Mouse (Mus musculus): ENCODE results near the gene Eif4ebp2. TPM values are rescaled to one million over a fixed set of nuclear protein-coding genes. Genes with fewer than 3 reads are reported as not detected.

Eif4ebp2 gene
- polyA plus RNA-seq, 1 experiment from 2014 or later = 51.4 TPM

DNA sequence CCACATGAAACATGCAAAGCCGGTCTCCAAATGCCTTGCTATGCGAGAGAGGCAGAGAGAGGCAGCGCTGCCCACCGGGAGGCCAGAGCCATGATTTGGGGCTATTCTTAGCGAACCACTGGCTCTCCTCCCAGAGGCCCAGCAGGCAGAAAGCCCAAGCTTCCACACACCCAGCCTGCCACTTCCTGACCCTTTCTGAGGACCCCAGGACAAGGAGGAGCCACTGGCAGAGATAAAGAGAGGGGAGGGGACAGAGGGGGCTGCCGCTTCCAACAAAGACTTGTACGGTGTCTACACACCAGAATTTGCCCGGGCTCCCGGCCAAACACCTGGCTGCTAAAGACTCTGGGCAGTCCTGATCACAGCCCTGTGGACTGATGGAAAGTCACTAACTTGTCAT, 72.3 kb downstream of the Eif4ebp2 start:
- WGBS = 9% methylated on average over 9 of the region's 9 CpGs
- Histone ChIP-seq H3K9me3 (ENCODE audit: control insufficient read depth, low read length) (no peaks in the 10 kb centered on the region), H3K27ac (ENCODE audit: low read depth, low read length) (no peak overlapping the region), H3K4me3 (ENCODE audit: low read depth, low read length) (no peak overlapping the region), H3K4me1 (replicated peaks; ENCODE audit: control insufficient read depth, insufficient read depth, low read length) (peaks cover 4% of the 10 kb centered on the region; the same call in 1 of the 2 replicates), H3K9ac (ENCODE audit: low read depth, low read length) (no peak overlapping the region), H3K4me2 (replicated peaks; ENCODE audit: low read depth, low read length) (no peak overlapping the region), H3K36me3 (ENCODE audit: control insufficient read depth, insufficient read depth, low read length) (no peaks in the 10 kb centered on the region), H3K27me3 (ENCODE audit: control insufficient read depth, insufficient read depth, low read length) (peaks cover 2% of the 10 kb centered on the region; the same call in 1 of the 2 replicates)
- no peak for ATAC-seq (ENCODE audit: low FRiP score)
- DNase-seq (ENCODE audit: low spot score) = no peak

DNA sequence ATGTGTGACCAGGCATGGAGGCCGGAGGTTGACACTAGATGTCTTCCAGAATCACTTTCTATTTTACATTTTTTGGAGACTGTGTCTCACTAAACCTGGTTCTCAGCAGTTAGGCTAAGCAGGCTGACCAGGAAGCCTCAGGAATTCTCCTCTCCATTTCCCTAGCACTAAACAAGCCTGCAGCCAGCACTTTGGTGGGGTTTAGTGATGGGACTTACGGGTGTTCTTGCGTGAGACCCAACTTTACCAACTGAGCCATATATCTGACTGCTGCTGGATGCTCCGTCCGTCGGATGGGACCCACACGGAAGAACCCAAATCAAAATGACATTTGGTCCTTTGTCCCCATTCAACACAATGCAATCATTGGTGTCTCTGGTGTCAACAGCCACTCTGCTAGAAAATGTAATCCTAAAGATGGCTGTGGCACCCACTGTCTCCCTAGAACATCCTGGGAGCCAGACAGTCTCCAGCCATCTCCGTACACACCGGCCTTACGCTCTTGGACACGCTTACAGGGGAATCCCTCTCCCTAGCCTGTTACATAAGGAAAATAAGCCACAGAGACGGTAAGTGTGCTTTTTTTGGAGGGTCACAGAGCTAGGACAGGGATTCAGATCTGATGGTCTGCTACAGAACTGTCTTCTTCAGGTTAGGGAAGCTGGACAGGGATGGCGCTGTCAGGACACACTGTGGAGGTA, 73.0 kb downstream of the Eif4ebp2 start:
- Histone ChIP-seq H3K9ac (ENCODE audit: low read depth, low read length) (no peak overlapping the region), H3K4me1 (replicated peaks; ENCODE audit: control insufficient read depth, insufficient read depth, low read length) (peaks cover 4% of the 10 kb centered on the region; the same call in 1 of the 2 replicates), H3K27ac (ENCODE audit: low read depth, low read length) (no peak overlapping the region), H3K4me2 (replicated peaks; ENCODE audit: low read depth, low read length) (no peak overlapping the region), H3K9me3 (ENCODE audit: control insufficient read depth, low read length) (no peaks in the 10 kb centered on the region), H3K36me3 (ENCODE audit: control insufficient read depth, insufficient read depth, low read length) (no peaks in the 10 kb centered on the region), H3K4me3 (ENCODE audit: low read depth, low read length) (no peak overlapping the region), H3K27me3 (ENCODE audit: control insufficient read depth, insufficient read depth, low read length) (0 out of 2 replicates have a peak, but pooled peaks cover 2% of the 10 kb centered on the region)
- WGBS = 89% methylated on average over 13 of the region's 13 CpGs
- ATAC-seq (ENCODE audit: low FRiP score) (no peak), DNase-seq (ENCODE audit: low spot score) (no peak)

DNA sequence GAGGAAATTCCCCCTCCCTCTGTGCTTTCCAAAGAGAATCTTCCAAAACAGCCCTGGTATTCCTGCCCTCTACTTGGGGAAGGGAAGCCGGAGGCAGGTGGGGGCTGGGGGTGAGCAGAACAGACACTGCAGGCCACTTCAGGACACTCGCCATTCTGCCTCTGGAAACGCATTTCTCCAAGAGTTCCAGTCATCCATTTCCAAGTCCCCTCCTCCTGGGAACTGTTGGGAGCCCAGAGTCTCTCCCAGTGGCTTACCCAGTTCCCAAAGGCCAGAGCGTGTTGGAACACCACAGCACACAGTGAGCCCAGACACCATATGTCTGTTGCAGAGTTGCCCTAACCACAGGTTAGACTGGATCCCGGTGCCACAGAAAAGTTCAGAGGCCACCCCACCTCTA, 73.8 kb downstream of the Eif4ebp2 start:
- no peak overlapping the region for H3K27ac ChIP-seq (ENCODE audit: low read depth, low read length)

More for the DNA sequence above, 73.8 kb downstream of the Eif4ebp2 start:
- Histone ChIP-seq H3K27me3 (ENCODE audit: control insufficient read depth, insufficient read depth, low read length) (0 out of 2 replicates have a peak, but pooled peaks cover 2% of the 10 kb centered on the region), H3K9ac (ENCODE audit: low read depth, low read length) (no peak overlapping the region), H3K4me1 (replicated peaks; ENCODE audit: control insufficient read depth, insufficient read depth, low read length) (peaks cover 4% of the 10 kb centered on the region; the same call in 1 of the 2 replicates), H3K9me3 (ENCODE audit: control insufficient read depth, low read length) (no peaks in the 10 kb centered on the region), H3K36me3 (ENCODE audit: control insufficient read depth, insufficient read depth, low read length) (no peaks in the 10 kb centered on the region), H3K4me2 (replicated peaks; ENCODE audit: low read depth, low read length) (no peak overlapping the region), H3K4me3 (ENCODE audit: low read depth, low read length) (no peak overlapping the region)
- ATAC-seq (ENCODE audit: low FRiP score) = no peak
- 88% methylated on average over 5 of the region's 5 CpGs for WGBS
- no peak for DNase-seq (ENCODE audit: low spot score)

Other genes with a start within 250 kb of the Eif4ebp2 start
- gene Adamts14, start 179.2 kb downstream of the Eif4ebp2 start, polyA plus RNA-seq (2014; fragmentation: Nextera tagmentation; extraction: Ambion mirVana) = 0.22 and 0.37 TPM in 2 replicates
- gene Prf1, start 154.8 kb downstream of the Eif4ebp2 start, polyA plus RNA-seq (2014; fragmentation: Nextera tagmentation; extraction: Ambion mirVana) = 0.17 TPM in 1 of 2 replicates, not detected in the other
- 13.6 and 15.9 TPM in 2 replicates for gene Pald1, start 69.1 kb downstream of the Eif4ebp2 start, polyA plus RNA-seq (2014; fragmentation: Nextera tagmentation; extraction: Ambion mirVana)
- 0.12 TPM in 1 of 2 replicates, not detected in the other for gene Nodal, start 34.7 kb downstream of the Eif4ebp2 start, polyA plus RNA-seq (2014; fragmentation: Nextera tagmentation; extraction: Ambion mirVana)
- gene Lrrc20, start 23.1 kb upstream of the Eif4ebp2 start, polyA plus RNA-seq (2014; fragmentation: Nextera tagmentation; extraction: Ambion mirVana) = 9.5 and 11.4 TPM in 2 replicates
- gene Npffr1, start 142.8 kb upstream of the Eif4ebp2 start, polyA plus RNA-seq (2014; fragmentation: Nextera tagmentation; extraction: Ambion mirVana) = 0.11 and 0.13 TPM in 2 replicates
- gene Ppa1, start 195.9 kb upstream of the Eif4ebp2 start, polyA plus RNA-seq (2014; fragmentation: Nextera tagmentation; extraction: Ambion mirVana) = 276 and 297 TPM in 2 replicates
- 246 and 248 TPM in 2 replicates for gene Sar1a, start 227.6 kb upstream of the Eif4ebp2 start, polyA plus RNA-seq (2014; fragmentation: Nextera tagmentation; extraction: Ambion mirVana)
- 29.6 and 30.7 TPM in 2 replicates for gene Tysnd1, start 242.9 kb upstream of the Eif4ebp2 start, polyA plus RNA-seq (2014; fragmentation: Nextera tagmentation; extraction: Ambion mirVana)